In genomic region chr9:69685630-69686029, GRCm38 (mm10) we compare ENCODE assay signal across 23 mouse cellular contexts.
DNase-seq lines count a peak whose midpoint lies in the region; ATAC-seq and TF ChIP-seq lines count a peak whose summit lies in the region.
"Had no signal": no experiment of that assay in that cellular context is flagged by ENCODE, and none has a peak within 500 bp of the region (broad histone marks: within the 10 kb centered on the region; RNA-seq: fewer than 3 reads in every experiment).

No protein-coding gene starts in this region.

- H3K9ac ChIP-seq in hindbrain, postnatal 0 days (replicated peaks; ENCODE audit: low read length), result no peak overlapping the region
- H3K9ac ChIP-seq in hindbrain, embryonic 11.5 days (ENCODE audit: low read depth, low read length), result no peak overlapping the region
- no peak overlapping the region for H3K9ac ChIP-seq in midbrain, embryonic 13.5 days (replicated peaks)
- H3K9ac ChIP-seq: embryonic facial prominence, embryonic 12.5 days; embryonic facial prominence, embryonic 15.5 days; forebrain, postnatal 0 days; heart, embryonic 13.5 days; hindbrain, embryonic 12.5 days had no signal

- TF ChIP-seq CTCF in hindbrain, postnatal 0 days (IDR thresholded peaks at IDR 0.05; ENCODE audit: low read depth), result no peak
- TF ChIP-seq CTCF in brain, embryonic 14.5 days (IDR thresholded peaks at IDR 0.05; ENCODE audit: borderline replicate concordance, extremely low read depth, insufficient read depth, insufficient read length), result no peak

- H3K4me2 ChIP-seq in hindbrain, postnatal 0 days (ENCODE audit: low read depth, low read length), result no peak overlapping the region
- no peak overlapping the region for H3K4me2 ChIP-seq in hindbrain, embryonic 11.5 days (replicated peaks; ENCODE audit: low read depth, low read length)
- H3K4me2 ChIP-seq in midbrain, embryonic 13.5 days (replicated peaks), result no peak overlapping the region
- H3K4me2 ChIP-seq: embryonic facial prominence, embryonic 12.5 days; embryonic facial prominence, embryonic 15.5 days; heart, embryonic 13.5 days; hindbrain, embryonic 12.5 days had no signal

- TF ChIP-seq POLR2A in brain, embryonic 14.5 days (IDR thresholded peaks at IDR 0.05; ENCODE audit: borderline replicate concordance, extremely low read depth, insufficient read depth, insufficient read length, poor library complexity, severe bottlenecking), result no peak

- no peaks in the 10 kb centered on the region for H3K4me1 ChIP-seq in hindbrain, postnatal 0 days (ENCODE audit: insufficient read depth, low read length)
- no peaks in the 10 kb centered on the region for H3K4me1 ChIP-seq in hindbrain, embryonic 11.5 days (replicated peaks; ENCODE audit: control insufficient read depth, insufficient read depth, low read length)
- H3K4me1 ChIP-seq in midbrain, embryonic 13.5 days (replicated peaks), result peaks cover 9% of the 10 kb centered on the region
- H3K4me1 ChIP-seq in midbrain, embryonic 10.5 days, result peaks cover 43% of the 10 kb centered on the region
- H3K4me1 ChIP-seq: embryonic facial prominence, embryonic 15.5 days; heart, embryonic 13.5 days had no signal

- H3K27ac ChIP-seq in hindbrain, postnatal 0 days, result no peak overlapping the region
- no peak overlapping the region for H3K27ac ChIP-seq in hindbrain, embryonic 11.5 days (ENCODE audit: low read depth, low read length)
- H3K27ac ChIP-seq in midbrain, embryonic 13.5 days, result no peak overlapping the region
- H3K27ac ChIP-seq in midbrain, embryonic 10.5 days (replicated peaks), result no peak overlapping the region
- H3K27ac ChIP-seq: embryonic facial prominence, embryonic 12.5 days; embryonic facial prominence, embryonic 15.5 days; gastrocnemius, adult 2 months; heart, embryonic 13.5 days; hindbrain, embryonic 12.5 days had no signal

- peak; percentile 76; the same call in 1 of the 2 replicates for ATAC-seq in hindbrain, postnatal 0 days
- ATAC-seq in hindbrain, embryonic 11.5 days (ENCODE audit: low FRiP score), result no peak
- 0 out of 2 replicates have a peak, but pooled peaks have one; percentile 17 for ATAC-seq in midbrain, embryonic 13.5 days
- ATAC-seq: activated CD4-positive, CD25-positive, alpha-beta regulatory T cell, adult 4 months; forebrain, embryonic 14.5 days; forebrain, postnatal 0 days had no signal

- no peaks in the 10 kb centered on the region for H3K27me3 ChIP-seq in hindbrain, postnatal 0 days (ENCODE audit: insufficient read depth, low read length)
- H3K27me3 ChIP-seq in hindbrain, embryonic 11.5 days (ENCODE audit: control insufficient read depth, insufficient read depth, low read length), result no peaks in the 10 kb centered on the region
- 0 out of 2 replicates have a peak, but pooled peaks cover 6% of the 10 kb centered on the region for H3K27me3 ChIP-seq in midbrain, embryonic 13.5 days
- peaks cover 12% of the 10 kb centered on the region for H3K27me3 ChIP-seq in midbrain, embryonic 10.5 days (ENCODE audit: low read depth, poor library complexity, severe bottlenecking)
- H3K27me3 ChIP-seq: embryonic facial prominence, embryonic 12.5 days; embryonic facial prominence, embryonic 15.5 days had no signal

- no peak overlapping the region for H3K4me3 ChIP-seq in hindbrain, postnatal 0 days (ENCODE audit: low read length)
- H3K4me3 ChIP-seq in hindbrain, embryonic 11.5 days (ENCODE audit: low read depth, low read length), result no peak overlapping the region
- H3K4me3 ChIP-seq in midbrain, embryonic 13.5 days (replicated peaks), result no peak overlapping the region
- no peak overlapping the region for H3K4me3 ChIP-seq in midbrain, embryonic 10.5 days
- H3K4me3 ChIP-seq: embryonic facial prominence, embryonic 12.5 days; embryonic facial prominence, embryonic 15.5 days; gastrocnemius, adult 2 months; heart, embryonic 13.5 days; hindbrain, embryonic 12.5 days had no signal

- peak; percentile 48 for DNase-seq in hindbrain, postnatal 0 days (ENCODE audit: low spot score)
- no peak for DNase-seq in hindbrain, embryonic 11.5 days (ENCODE audit: low spot score)
- DNase-seq in midbrain, embryonic 10.5 days (ENCODE audit: low spot score), result no peak
- peak; percentile 3 for DNase-seq in 3T3-L1 (ENCODE audit: low read depth, low spot score)
- DNase-seq in brain, embryonic 14.5 days (ENCODE audit: low read depth), result peak; percentile 21
- DNase-seq: adrenal gland, adult 8-10 months; adrenal gland, postnatal 25 days; cerebellum, adult 2 months; cerebellum, adult 9-11 months; cerebellum, postnatal 25 days; forebrain, postnatal 0 days; gastrocnemius, adult 2 months; gastrocnemius, postnatal 14 days; heart, adult 18-20 months; heart, postnatal 14 days; heart, postnatal 4 days had no signal

- 43% methylated on average over 4 of the region's 4 CpGs for whole genome bisulfite sequencing in hindbrain, postnatal 0 days
- 66% methylated on average over 4 of the region's 4 CpGs for WGBS in hindbrain, embryonic 11.5 days
- WGBS in midbrain, embryonic 13.5 days, result 40% methylated on average over 4 of the region's 4 CpGs
- WGBS in midbrain, embryonic 10.5 days, result 71% methylated on average over 4 of the region's 4 CpGs

- H3K9me3 ChIP-seq in hindbrain, postnatal 0 days (ENCODE audit: low read length), result no peaks in the 10 kb centered on the region
- no peaks in the 10 kb centered on the region for H3K9me3 ChIP-seq in hindbrain, embryonic 11.5 days (ENCODE audit: control insufficient read depth, low read length)
- no peaks in the 10 kb centered on the region for H3K9me3 ChIP-seq in midbrain, embryonic 13.5 days
- H3K9me3 ChIP-seq in midbrain, embryonic 10.5 days (replicated peaks), result no peaks in the 10 kb centered on the region
- H3K9me3 ChIP-seq: embryonic facial prominence, embryonic 12.5 days; embryonic facial prominence, embryonic 15.5 days; heart, embryonic 13.5 days; hindbrain, embryonic 12.5 days had no signal

- H3K36me3 ChIP-seq in hindbrain, postnatal 0 days (ENCODE audit: insufficient read depth, low read length), result no peaks in the 10 kb centered on the region
- H3K36me3 ChIP-seq in hindbrain, embryonic 11.5 days (ENCODE audit: control insufficient read depth, insufficient read depth, low read length), result no peaks in the 10 kb centered on the region
- H3K36me3 ChIP-seq in midbrain, embryonic 13.5 days, result no peaks in the 10 kb centered on the region
- no peaks in the 10 kb centered on the region for H3K36me3 ChIP-seq in midbrain, embryonic 10.5 days
- H3K36me3 ChIP-seq: embryonic facial prominence, embryonic 12.5 days; embryonic facial prominence, embryonic 15.5 days; heart, embryonic 13.5 days; hindbrain, embryonic 12.5 days had no signal

Comparison
In these comparisons a context has a peak if more than half of its experiments do, and no peak if none do; other contexts are left out.
1. DNase-seq: peak in hindbrain, postnatal 0 days (single experiment), 3T3-L1 (single experiment) and brain, embryonic 14.5 days (single experiment); none in hindbrain, embryonic 11.5 days (single experiment) and midbrain, embryonic 10.5 days (single experiment).